Mouse (Mus musculus) hematopoietic multipotent progenitor cell, adult 10-12 weeks (in vitro differentiated cells): ENCODE results near the gene Jagn1. TPM values are rescaled to one million over a fixed set of nuclear protein-coding genes. Genes with fewer than 3 reads are reported as not detected.

Experiments
- polyA plus RNA-seq: library from polyadenylated mRNA; stranded (reverse); fragments of >175 nt; gene quantifications from 2 replicates; pipeline ENCODE4 v1.2.3, GENCODE M21; 2012; ENCODE audit warnings: low replicate concordance

The Jagn1 gene
- polyA plus RNA-seq, result 7.8 and 9.2 TPM in 2 replicates

GRCm38 (mm10) chr6:113442442-113443090 is at the start of gene Jagn1:
Gene Jagn1, plus strand, starts transcription at chr6:113442569.

GRCm38 (mm10) chr6:113419199-113419587 is 23.2 kb upstream of the Jagn1 start, which contains the start of gene Rpusd3:
Gene Rpusd3, minus strand, starts transcription at chr6:113419340.

DNA sequence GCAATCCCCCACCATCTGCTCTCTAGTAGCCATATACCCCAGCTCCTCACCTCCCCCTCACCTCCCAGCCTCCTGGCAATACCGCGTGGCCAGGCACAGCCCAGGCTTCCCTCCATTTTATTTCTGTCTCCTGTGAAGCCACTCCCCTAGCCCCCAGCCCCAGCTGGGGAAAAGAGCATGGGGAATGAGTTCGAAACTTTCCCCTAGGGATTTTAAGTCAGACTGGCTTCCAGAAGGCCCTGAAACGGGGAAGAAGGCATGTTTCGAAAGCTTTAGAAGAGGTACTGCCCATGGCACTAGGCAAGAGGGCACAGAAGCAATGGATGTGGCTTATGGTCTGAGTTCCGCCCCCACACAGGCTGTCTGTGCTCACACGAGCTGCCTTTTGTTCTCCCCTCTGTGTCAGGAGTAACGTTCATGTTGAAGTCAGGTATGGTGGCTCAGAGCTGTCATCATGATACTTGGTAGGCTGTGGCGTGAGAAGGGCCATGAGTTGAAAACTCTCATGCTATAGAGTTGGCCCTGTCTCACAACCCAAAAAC is 6.6 kb upstream of the Jagn1 start, which contains the start of gene Cidec:
Gene Cidec (minus strand): TSS at position 97 of the 542 bp plus-strand sequence.

DNA sequence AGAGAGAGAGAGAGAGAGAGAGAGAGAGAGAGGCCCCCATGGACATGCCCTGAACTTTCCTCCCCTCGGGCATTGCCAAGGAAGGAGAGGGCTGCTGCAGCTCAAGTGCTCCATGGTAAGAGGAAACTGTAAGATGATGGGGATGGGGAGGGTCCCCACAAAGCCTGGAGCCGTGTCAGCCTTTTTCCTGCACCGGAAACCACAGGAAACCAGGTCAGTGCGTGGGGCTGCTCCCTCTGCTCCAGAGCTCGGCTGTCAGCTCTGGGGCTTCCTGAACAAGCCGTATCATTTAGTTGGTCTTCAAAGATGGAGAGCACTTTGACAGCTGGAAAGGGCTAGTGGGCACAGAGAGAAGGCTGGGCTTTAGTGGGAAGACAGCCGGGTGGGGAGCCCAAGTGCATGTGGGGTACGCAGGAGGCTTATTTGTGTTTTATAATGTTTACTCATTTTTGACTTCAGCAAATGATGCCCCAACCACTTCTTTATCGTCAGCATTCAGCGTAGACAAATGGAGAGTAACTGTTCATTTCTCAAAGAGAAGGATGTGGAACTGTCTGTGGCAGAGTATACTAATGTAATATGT is 15.7 kb downstream of the Jagn1 start, which contains the start of gene Il17re:
Gene Il17re (plus strand): TSS at position 533 of the 583 bp plus-strand sequence.

GRCm38 (mm10) chr6:113471297-113471936 is 29.0 kb downstream of the Jagn1 start, which contains the start of gene Il17rc:
Gene Il17rc, plus strand, starts transcription at chr6:113471427.

DNA sequence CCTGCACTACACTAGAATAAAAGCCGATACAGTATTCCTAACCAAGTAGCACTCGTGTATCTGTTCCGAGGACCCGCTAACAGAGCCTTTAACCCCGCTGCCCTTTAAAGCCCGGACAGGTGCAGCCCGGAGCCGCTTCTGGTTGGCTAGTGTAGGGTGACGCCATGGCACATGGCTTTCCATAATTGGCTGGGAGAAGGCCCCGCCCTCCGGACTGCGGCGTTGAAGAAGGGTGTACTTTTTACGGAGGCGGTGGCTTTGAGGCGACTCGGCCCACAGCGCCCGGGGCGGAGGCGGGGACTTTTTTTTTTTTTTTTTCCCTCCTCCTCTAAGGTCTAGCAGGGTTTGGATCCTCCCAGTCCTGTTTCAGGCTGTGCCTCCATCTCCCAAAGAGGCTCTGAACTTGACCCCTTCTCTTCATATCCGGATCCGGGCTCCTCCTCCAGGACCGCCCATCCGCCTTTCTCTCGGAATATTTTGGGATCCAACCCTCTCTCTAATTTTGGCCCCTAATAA is 40.8 kb downstream of the Jagn1 start, which contains the start of gene Creld1:
Gene Creld1 (plus strand): TSS at position 198 of the 516 bp plus-strand sequence.

Other genes with a start within 250 kb of the Jagn1 start
- gene Lhfpl4, start 247.2 kb upstream of the Jagn1 start, polyA plus RNA-seq, result 0.16 and 0.20 TPM in 2 replicates
- gene Mtmr14, start 204.7 kb upstream of the Jagn1 start, polyA plus RNA-seq, result 88.1 and 106 TPM in 2 replicates
- 0.08 and 0.11 TPM in 2 replicates for gene Cpne9, start 160.3 kb upstream of the Jagn1 start, polyA plus RNA-seq
- gene Brpf1, start 135.4 kb upstream of the Jagn1 start, polyA plus RNA-seq, result 36.5 and 95.3 TPM in 2 replicates
- 8.4 and 10.8 TPM in 2 replicates for gene Ogg1, start 115.6 kb upstream of the Jagn1 start, polyA plus RNA-seq
- gene Camk1, start 98.6 kb upstream of the Jagn1 start, polyA plus RNA-seq, result 8.6 and 13.3 TPM in 2 replicates
- gene Tada3, start 64.7 kb upstream of the Jagn1 start, polyA plus RNA-seq, result 44.8 and 81.1 TPM in 2 replicates
- 255 and 685 TPM in 2 replicates for gene Arpc4, start 64.5 kb upstream of the Jagn1 start, polyA plus RNA-seq
- gene Ttll3, start 53.3 kb upstream of the Jagn1 start, polyA plus RNA-seq, result 18.3 and 25.1 TPM in 2 replicates
- 78.3 and 88.5 TPM in 2 replicates for gene Rpusd3, start 23.2 kb upstream of the Jagn1 start, polyA plus RNA-seq
- not detected in 2 replicates for gene Cidec, start 6.8 kb upstream of the Jagn1 start, polyA plus RNA-seq
- 0.45 and 1.00 TPM in 2 replicates for gene Il17re, start 15.9 kb downstream of the Jagn1 start, polyA plus RNA-seq
- 0.68 and 1.3 TPM in 2 replicates for gene Il17rc, start 28.9 kb downstream of the Jagn1 start, polyA plus RNA-seq
- 24.9 and 25.5 TPM in 2 replicates for gene Creld1, start 40.7 kb downstream of the Jagn1 start, polyA plus RNA-seq
- gene Prrt3, start 59.4 kb downstream of the Jagn1 start, polyA plus RNA-seq, result 0.06 and 0.38 TPM in 2 replicates
- 23.9 and 78.7 TPM in 2 replicates for gene Emc3, start 89.1 kb downstream of the Jagn1 start, polyA plus RNA-seq
- gene Fancd2, start 89.1 kb downstream of the Jagn1 start, polyA plus RNA-seq, result 0.29 and 0.49 TPM in 2 replicates
- not detected in 2 replicates for gene Fancd2os, start 158.1 kb downstream of the Jagn1 start, polyA plus RNA-seq
- 24.5 and 57.9 TPM in 2 replicates for gene Brk1, start 162.2 kb downstream of the Jagn1 start, polyA plus RNA-seq
- 8.2 and 21.3 TPM in 2 replicates for gene Vhl, start 181.4 kb downstream of the Jagn1 start, polyA plus RNA-seq
- 79.5 and 135 TPM in 2 replicates for gene Irak2, start 195.9 kb downstream of the Jagn1 start, polyA plus RNA-seq